ENCODE assay signal across 21 mouse cellular contexts in the genomic region with DNA sequence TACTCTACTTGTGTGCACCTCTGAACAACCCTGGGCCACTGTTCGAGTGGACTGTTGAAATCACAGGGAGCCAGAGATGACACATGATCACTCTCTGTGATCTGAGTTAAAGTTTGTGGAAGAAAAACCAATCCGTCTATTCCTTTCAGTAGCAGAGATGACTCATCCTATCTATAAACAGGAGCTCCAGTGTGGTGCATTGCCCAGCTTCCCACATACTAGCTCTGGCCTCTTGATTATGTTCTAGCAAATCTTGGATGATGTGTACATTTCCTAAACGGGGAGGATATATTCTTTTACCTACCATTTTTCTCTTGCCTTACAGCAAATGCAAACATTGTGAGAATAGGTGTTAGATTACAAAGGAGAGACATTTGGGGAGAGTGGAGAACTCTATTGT.
DNase-seq lines count a peak whose midpoint lies in the region; ATAC-seq and TF ChIP-seq lines count a peak whose summit lies in the region.
"Had no signal": no experiment of that assay in that cellular context is flagged by ENCODE, and none has a peak within 500 bp of the region (broad histone marks: within the 10 kb centered on the region; RNA-seq: fewer than 3 reads in every experiment).

No protein-coding gene starts in this region.

- TF ChIP-seq EP300 in CH12.LX (IDR thresholded peaks at IDR 0.05; ENCODE audit: low read length), result no peak

- no peak for TF ChIP-seq POLR2A in CH12.LX (IDR thresholded peaks at IDR 0.05; ENCODE audit: low read depth, low read length)

- ATAC-seq in CD4-positive, CD25-positive, alpha-beta regulatory T cell, adult 4 months, result no peak
- ATAC-seq: forebrain, embryonic 13.5 days; forebrain, postnatal 0 days; hindbrain, postnatal 0 days had no signal

- no peaks in the 10 kb centered on the region for H3K36me3 ChIP-seq in CH12.LX (replicated peaks in 1 of 2; ENCODE audit: control insufficient read depth in 1 of 2, insufficient read depth in 1 of 2, low read length in 1 of 2)
- H3K36me3 ChIP-seq: embryonic facial prominence, embryonic 13.5 days; heart, embryonic 15.5 days; hindbrain, embryonic 13.5 days had no signal

- DNase-seq in left cerebral cortex, adult 18-20 months (ENCODE audit: low spot score in 2 of 2), result peak; percentile 4 to 21
- DNase-seq in left cerebral cortex, postnatal 36 days (ENCODE audit: low spot score in 2 of 2), result no peak
- DNase-seq in 3T3-L1 (ENCODE audit: low read depth, low spot score), result peak; percentile 4
- no peak for DNase-seq in CH12.LX (ENCODE audit: extremely low read depth)
- DNase-seq in right cerebral cortex, postnatal 14 days, result peak; percentile 5
- DNase-seq in cerebellum, adult 18-20 months, result no peak
- DNase-seq: adrenal gland, postnatal 10 days; cerebellum, adult 11-12 months; cerebellum, adult 9-11 months; cerebellum, postnatal 36 days; forebrain, postnatal 0 days; gastrocnemius, postnatal 14 days; heart, adult 2 months; heart, postnatal 14 days had no signal

- in situ Hi-C loops in CH12.LX (cut with MboI; ENCODE audit: low pct_ligation_motif_present, low pct_unique_long_range_greater_than_20kb, low sequenced_read_pairs), result no loop called here

- dilution Hi-C loops in CH12.LX (cut with MboI; ENCODE audit: extremely low pct_ligation_motif_present, extremely low pct_unique_long_range_greater_than_20kb, low sequenced_read_pairs), result no loop called here

- H3K9ac ChIP-seq in CH12.LX (ENCODE audit: insufficient read depth, low read depth), result peak overlapping the region; percentile 44; the same call in 1 of the 2 replicates
- H3K9ac ChIP-seq: embryonic facial prominence, embryonic 13.5 days; forebrain, embryonic 13.5 days; forebrain, postnatal 0 days; heart, embryonic 15.5 days; hindbrain, embryonic 13.5 days had no signal

- no peaks in the 10 kb centered on the region for H3K79me2 ChIP-seq in CH12.LX (replicated peaks; ENCODE audit: control insufficient read depth, extremely low read depth, insufficient read depth, poor library complexity, severe bottlenecking)

- no peak for TF ChIP-seq RAD21 in CH12.LX (IDR thresholded peaks at IDR 0.05; ENCODE audit: low read depth, low read length)

- peak overlapping the region in 1 of 3 experiments; percentile 52 for H3K4me3 ChIP-seq in CH12.LX (replicated peaks in 1 of 3; ENCODE audit: low read depth in 2 of 3, low read length in 2 of 3, poor library complexity in 1 of 3)
- H3K4me3 ChIP-seq: embryonic facial prominence, embryonic 13.5 days; forebrain, embryonic 13.5 days; heart, adult 2 months; heart, embryonic 15.5 days; hindbrain, embryonic 13.5 days had no signal

- H3K4me2 ChIP-seq in CH12.LX (ENCODE audit: insufficient read depth, low read depth, poor library complexity, severe bottlenecking), result peak overlapping the region; percentile 99
- H3K4me2 ChIP-seq: embryonic facial prominence, embryonic 13.5 days; forebrain, embryonic 13.5 days; heart, embryonic 11.5 days; heart, embryonic 15.5 days; hindbrain, embryonic 13.5 days had no signal

- no peaks in the 10 kb centered on the region for H3K9me3 ChIP-seq in CH12.LX (replicated peaks; ENCODE audit: low read length)
- H3K9me3 ChIP-seq: embryonic facial prominence, embryonic 13.5 days; forebrain, embryonic 13.5 days; heart, embryonic 15.5 days; hindbrain, embryonic 13.5 days had no signal

- TF ChIP-seq CTCF in CH12.LX (conservative IDR thresholded peaks at IDR 0.05 in 1 of 2, IDR thresholded peaks at IDR 0.05 in 1 of 2; ENCODE audit: low read depth in 2 of 2, low read length in 2 of 2), result no peak

- H3K27me3 ChIP-seq in CH12.LX (replicated peaks), result no peaks in the 10 kb centered on the region
- H3K27me3 ChIP-seq: embryonic facial prominence, embryonic 13.5 days; forebrain, embryonic 13.5 days; heart, embryonic 15.5 days; hindbrain, embryonic 13.5 days had no signal

- H3K27ac ChIP-seq in CH12.LX (ENCODE audit: insufficient read depth, low read depth), result no peak overlapping the region
- H3K27ac ChIP-seq: embryonic facial prominence, embryonic 13.5 days; forebrain, embryonic 13.5 days; heart, adult 2 months; heart, embryonic 15.5 days; hindbrain, embryonic 13.5 days; hindbrain, postnatal 0 days had no signal

- intact Hi-C loops in left cerebral cortex, postnatal 36 days (cut with DNase I), result no loop called here

- no peaks in the 10 kb centered on the region for H3K4me1 ChIP-seq in CH12.LX (ENCODE audit: control insufficient read depth in 1 of 2, insufficient read depth in 2 of 2)
- H3K4me1 ChIP-seq: embryonic facial prominence, embryonic 13.5 days; forebrain, embryonic 13.5 days; heart, embryonic 15.5 days; hindbrain, embryonic 13.5 days had no signal

TF ChIP-seq in CH12.LX, 34 proteins besides CTCF, POLR2A, EP300 and RAD21:
- TF ChIP-seq NELFE (IDR thresholded peaks at IDR 0.05; ENCODE audit: low read depth, low read length) (no peak), ETS1 (conservative IDR thresholded peaks at IDR 0.05; ENCODE audit: low read depth, low read length) (no peak), ELF1 (IDR thresholded peaks at IDR 0.05; ENCODE audit: low read depth, low read length) (no peak), USF1 (IDR thresholded peaks at IDR 0.05; ENCODE audit: low read depth, low read length) (no peak), E2F4 (IDR thresholded peaks at IDR 0.05; ENCODE audit: insufficient replicate concordance, low read depth, low read length) (no peak), PAX5 (IDR thresholded peaks at IDR 0.05; ENCODE audit: low read length) (no peak), POLR2AphosphoS2 (IDR thresholded peaks at IDR 0.05; ENCODE audit: low read depth, low read length) (no peak), MEF2A (IDR thresholded peaks at IDR 0.05; ENCODE audit: borderline replicate concordance, low read depth, low read length) (no peak), USF2 (conservative IDR thresholded peaks at IDR 0.05; ENCODE audit: low read depth, low read length) (no peak), MXI1 (IDR thresholded peaks at IDR 0.05; ENCODE audit: low read depth, low read length) (no peak), RCOR1 (conservative IDR thresholded peaks at IDR 0.05; ENCODE audit: low read depth, low read length) (no peak), KAT2A (IDR thresholded peaks at IDR 0.05; ENCODE audit: insufficient replicate concordance, low read length) (no peak)

Comparison
In these comparisons a context has a peak if more than half of its experiments do, and no peak if none do; other contexts are left out.
1. DNase-seq: peak in left cerebral cortex, adult 18-20 months (2 of 2), 3T3-L1 (single experiment) and right cerebral cortex, postnatal 14 days (single experiment); none in left cerebral cortex, postnatal 36 days (0 of 2), CH12.LX (single experiment) and cerebellum, adult 18-20 months (0 of 2).